Mouse (Mus musculus) CH12.LX (cell line): ENCODE data around the gene Acss1. TPM values are rescaled to one million over a fixed set of nuclear protein-coding genes. Genes with fewer than 3 reads are reported as not detected.

ENCODE experiments used
- DNase-seq: peaks from one replicate; pipeline ENCODE4 v3.0.0-alpha.2; 2013; ENCODE audit errors: extremely low read depth
- H3K27ac ChIP-seq: 2 replicates; pipeline ENCODE4 v1.5.1; 2012; ENCODE audit warnings: low read depth, mild to moderate bottlenecking, control low read depth, moderate library complexity; ENCODE audit not compliant: insufficient read depth
- H3K27me3 ChIP-seq: replicated peaks from 2 replicates; pipeline ENCODE3; 2012; ENCODE audit warnings: inconsistent platforms
- H3K36me3 ChIP-seq, 2 experiments: replicated peaks in 1 of 2; 2 replicates each; pipeline versions ENCODE3 to v1.6.1; 2012; ENCODE audit warnings: inconsistent platforms in 1 of 2, low read length in 1 of 2, mild to moderate bottlenecking in 1 of 2, mixed read lengths in 1 of 2, moderate library complexity in 1 of 2; ENCODE audit not compliant: control insufficient read depth in 1 of 2, insufficient read depth in 1 of 2
- H3K4me1 ChIP-seq, 2 experiments: 2 replicates each; pipeline ENCODE4 v1.6.1; 2012; ENCODE audit warnings: inconsistent platforms in 1 of 2, moderate library complexity in 1 of 2; ENCODE audit not compliant: insufficient read depth in 2 of 2, control insufficient read depth in 1 of 2
- H3K4me2 ChIP-seq: 2 replicates; pipeline ENCODE4 v1.6.1; 2012; ENCODE audit warnings: low read depth, mild to moderate bottlenecking, control low read depth; ENCODE audit not compliant: poor library complexity, insufficient read depth, severe bottlenecking
- H3K4me3 ChIP-seq, 3 experiments: fragments of 150-350 bp in 1 of 3; sonication (generic) in 1 of 3; replicated peaks in 1 of 3; 2 replicates each; pipeline versions ENCODE3 to v1.5.1; 2011 to 2012; ENCODE audit warnings: low read depth in 2 of 3, low read length in 2 of 3, mild to moderate bottlenecking in 2 of 3, moderate library complexity in 2 of 3, control low read depth in 1 of 3, improper control_type of control experiment in 1 of 3, inconsistent platforms in 1 of 3, mixed read lengths in 1 of 3; ENCODE audit not compliant: poor library complexity in 1 of 3
- H3K79me2 ChIP-seq: replicated peaks from 2 replicates; pipeline ENCODE4 v1.6.1; 2012; ENCODE audit warnings: mild to moderate bottlenecking, moderate library complexity; ENCODE audit not compliant: control insufficient read depth, poor library complexity, insufficient read depth, severe bottlenecking; ENCODE audit errors: extremely low read depth
- H3K9ac ChIP-seq: 2 replicates; pipeline ENCODE4 v1.6.1; 2012; ENCODE audit warnings: low read depth, mild to moderate bottlenecking, control low read depth, moderate library complexity; ENCODE audit not compliant: insufficient read depth
- H3K9me3 ChIP-seq: replicated peaks from 2 replicates; pipeline ENCODE3; 2012; ENCODE audit warnings: low read length, inconsistent platforms, mixed read lengths
- BHLHE40 ChIP-seq: IDR thresholded peaks from 2 replicates; pipeline ENCODE4 v1.6.1; 2011; ENCODE audit warnings: mild to moderate bottlenecking, low read depth, low read length, improper control_type of control experiment
- CHD1 ChIP-seq: IDR thresholded peaks from 2 replicates; pipeline ENCODE4 v1.6.1; 2012; ENCODE audit warnings: low read depth, low read length, improper control_type of control experiment, inconsistent platforms
- CHD2 ChIP-seq: IDR thresholded peaks from 2 replicates; pipeline ENCODE4 v1.6.1; 2011; ENCODE audit warnings: low read length, improper control_type of control experiment
- ELF1 ChIP-seq: IDR thresholded peaks from 2 replicates; pipeline ENCODE4 v1.6.1; 2014; ENCODE audit warnings: low read depth, mild to moderate bottlenecking, inconsistent platforms, low read length, improper control_type of control experiment
- EP300 ChIP-seq: IDR thresholded peaks from 2 replicates; pipeline ENCODE4 v1.6.1; 2011; ENCODE audit warnings: low read length, improper control_type of control experiment
- GABPA ChIP-seq: IDR thresholded peaks from 2 replicates; pipeline ENCODE4 v1.6.1; 2012; ENCODE audit warnings: low read depth, low read length, improper control_type of control experiment, inconsistent platforms; ENCODE audit not compliant: insufficient replicate concordance
- HCFC1 ChIP-seq: IDR thresholded peaks from 2 replicates; pipeline ENCODE4 v1.6.1; 2012; ENCODE audit warnings: low read depth, mild to moderate bottlenecking, inconsistent platforms, low read length, improper control_type of control experiment
- JUN ChIP-seq: IDR thresholded peaks from 2 replicates; pipeline ENCODE4 v1.6.1; 2011; ENCODE audit warnings: low read depth, mild to moderate bottlenecking, low read length, improper control_type of control experiment, moderate library complexity; ENCODE audit not compliant: insufficient read depth
- MAFK ChIP-seq: IDR thresholded peaks from 2 replicates; pipeline ENCODE4 v1.6.1; 2011; ENCODE audit warnings: low read length, improper control_type of control experiment; ENCODE audit not compliant: insufficient replicate concordance
- MAX ChIP-seq: IDR thresholded peaks from 2 replicates; pipeline ENCODE4 v1.6.1; 2011; ENCODE audit warnings: low read length, improper control_type of control experiment
- MXI1 ChIP-seq: IDR thresholded peaks from 2 replicates; pipeline ENCODE4 v1.6.1; 2011; ENCODE audit warnings: mild to moderate bottlenecking, low read depth, low read length, improper control_type of control experiment
- MYC ChIP-seq: IDR thresholded peaks from 2 replicates; pipeline ENCODE4 v1.6.1; 2011; ENCODE audit warnings: low read depth, mild to moderate bottlenecking, improper control_type of control experiment, low read length
- POLR2AphosphoS2 ChIP-seq: IDR thresholded peaks from 2 replicates; pipeline ENCODE4 v1.6.1; 2011; ENCODE audit warnings: low read depth, low read length, improper control_type of control experiment
- RAD21 ChIP-seq: IDR thresholded peaks from 2 replicates; pipeline ENCODE4 v1.6.1; 2011; ENCODE audit warnings: low read depth, mild to moderate bottlenecking, low read length, improper control_type of control experiment, moderate library complexity
- RCOR1 ChIP-seq: conservative IDR thresholded peaks from 2 replicates; pipeline ENCODE4 v1.6.1; 2012; ENCODE audit warnings: low read depth, mild to moderate bottlenecking, inconsistent platforms, low read length, improper control_type of control experiment
- TCF12 ChIP-seq: IDR thresholded peaks from 2 replicates; pipeline ENCODE4 v1.6.1; 2014; ENCODE audit warnings: low read depth, mild to moderate bottlenecking, inconsistent platforms, low read length, improper control_type of control experiment
- USF1 ChIP-seq: IDR thresholded peaks from 2 replicates; pipeline ENCODE4 v1.6.1; 2014; ENCODE audit warnings: low read depth, mild to moderate bottlenecking, inconsistent platforms, low read length, improper control_type of control experiment
- USF2 ChIP-seq: conservative IDR thresholded peaks from 2 replicates; pipeline ENCODE4 v1.6.1; 2011; ENCODE audit warnings: low read depth, low read length, improper control_type of control experiment
- ZC3H11A ChIP-seq: IDR thresholded peaks from 2 replicates; pipeline ENCODE4 v1.6.1; 2012; ENCODE audit warnings: low read depth, mild to moderate bottlenecking, inconsistent platforms, low read length, improper control_type of control experiment
- ZMIZ1 ChIP-seq: IDR thresholded peaks from 2 replicates; pipeline ENCODE4 v1.6.1; 2012; ENCODE audit warnings: low read depth, mild to moderate bottlenecking, inconsistent platforms, low read length, improper control_type of control experiment
- ZNF384 ChIP-seq: IDR thresholded peaks from 2 replicates; pipeline ENCODE4 v1.6.1; 2012; ENCODE audit warnings: low read depth, low read length, improper control_type of control experiment, inconsistent platforms
- dilution Hi-C: fragments of 300-500 bp; cut with MboI; formaldehyde crosslinking; loops from 2 replicates; pipeline ENCODE4 v1.14.3; 2020; ENCODE audit warnings: low sequenced_read_pairs; ENCODE audit not compliant: extremely low pct_unique_long_range_greater_than_20kb, extremely low pct_ligation_motif_present
- in situ Hi-C: fragments of 300-500 bp; cut with MboI; formaldehyde crosslinking; loops from 3 replicates; pipeline ENCODE4 v1.14.3; 2019; ENCODE audit warnings: low sequenced_read_pairs, low pct_ligation_motif_present, low pct_unique_long_range_greater_than_20kb, mixed read lengths
- polyA plus RNA-seq: library from polyadenylated mRNA; unstranded; fragments of >175 nt; gene quantifications from 2 replicates; pipeline ENCODE4 v1.2.1, GENCODE M21; 2012; ENCODE audit warnings: low read depth; ENCODE audit not compliant: insufficient read length
- total RNA-seq, 2 experiments: library from RNA; depleted of rRNA; stranded (reverse); fragments of 300-350 nt in 1 of 2; fragments of >200 nt in 1 of 2; gene quantifications; 2 replicates each; pipeline ENCODE4 v1.2.3; 2012 to 2014

Acss1 gene
- total and polyA plus RNA-seq, 3 experiments: 0.39 to 1.7 (median 0.76) TPM

GRCm38 (mm10) chr2:150638370-150638733 is 29.9 kb downstream of the Acss1 start:
- H3K79me2 ChIP-seq: no peaks in the 10 kb centered on the region
- dilution Hi-C loops: no loop called here
- H3K27ac ChIP-seq: no peak overlapping the region
- H3K4me1 ChIP-seq: peaks cover 4 to 13% of the 10 kb centered on the region in 2 experiments; a peak in 3 of 4 replicates
- no peak overlapping the region for H3K4me3 ChIP-seq
- no peaks in the 10 kb centered on the region for H3K9me3 ChIP-seq
- no peak overlapping the region for H3K9ac ChIP-seq
- H3K4me2 ChIP-seq: no peak overlapping the region
- H3K27me3 ChIP-seq: no peaks in the 10 kb centered on the region
- no peak for TF ChIP-seq MAX
- TF ChIP-seq RCOR1: no peak
- no peak for TF ChIP-seq CHD1
- TF ChIP-seq, all 38 proteins: peak for 0
- no peak for DNase-seq
- no peaks in the 10 kb centered on the region for H3K36me3 ChIP-seq
- in situ Hi-C loops: no loop called here

- H3K4me1 ChIP-seq: peaks cover 4 to 13% of the 10 kb centered on the region in 2 experiments; a peak in 3 of 4 replicates
- in situ Hi-C loops (no loop called here), dilution Hi-C loops (no loop called here)
- H3K4me2 ChIP-seq: no peak overlapping the region
- no peak overlapping the region for H3K4me3 ChIP-seq
- no peaks in the 10 kb centered on the region for H3K36me3 ChIP-seq
- H3K27ac ChIP-seq: no peak overlapping the region
- no peak overlapping the region for H3K9ac ChIP-seq
- no peaks in the 10 kb centered on the region for H3K9me3 ChIP-seq
- TF ChIP-seq ZMIZ1: no peak
- no peak for TF ChIP-seq RAD21
- TF ChIP-seq ELF1: no peak
- TF ChIP-seq MYC: no peak
- no peak for TF ChIP-seq ZC3H11A
- no peak for TF ChIP-seq MAX
- no peak for TF ChIP-seq JUN
- no peak for TF ChIP-seq POLR2AphosphoS2
- no peak for TF ChIP-seq CHD2
- TF ChIP-seq TCF12: no peak
- TF ChIP-seq MAFK: no peak
- TF ChIP-seq MXI1: no peak
- TF ChIP-seq USF2: no peak
- TF ChIP-seq GABPA: no peak
- TF ChIP-seq HCFC1: no peak
- no peak for TF ChIP-seq RCOR1
- no peak for TF ChIP-seq ZNF384
- no peak for TF ChIP-seq EP300
- TF ChIP-seq BHLHE40: no peak
- TF ChIP-seq USF1: no peak
- TF ChIP-seq, all 38 proteins: peak for 0
- DNase-seq: no peak
- Histone ChIP-seq H3K79me2 (no peaks in the 10 kb centered on the region), H3K27me3 (no peaks in the 10 kb centered on the region)
These were observed 30.5 kb downstream of the Acss1 start for GRCm38 (mm10) chr2:150637702-150638369.
